Mouse (Mus musculus): Measurements from ENCODE around the gene Gm37240. TPM values are rescaled to one million over a fixed set of nuclear protein-coding genes. Genes with fewer than 3 reads are reported as not detected.

Gene Gm37240
- polyA plus RNA-seq, 1 experiment from 2014 or later = 0.43 TPM

GRCm38 (mm10) chr3:85251631-85252030 lies 635.7 kb downstream of the Gm37240 start:
- Histone ChIP-seq H3K27me3 (ENCODE audit: control insufficient read depth, insufficient read depth, low read length) (no peaks in the 10 kb centered on the region), H3K27ac (ENCODE audit: low read depth, low read length) (no peak overlapping the region), H3K9me3 (ENCODE audit: control insufficient read depth, low read length) (no peaks in the 10 kb centered on the region), H3K4me3 (ENCODE audit: low read depth, low read length) (no peak overlapping the region), H3K4me2 (ENCODE audit: low read depth, low read length, severe bottlenecking) (no peak overlapping the region), H3K36me3 (ENCODE audit: control insufficient read depth, insufficient read depth, low read length) (no peaks in the 10 kb centered on the region), H3K9ac (ENCODE audit: low read length) (no peak overlapping the region), H3K4me1 (replicated peaks; ENCODE audit: control insufficient read depth, insufficient read depth, low read length) (no peaks in the 10 kb centered on the region)
- ATAC-seq (replicated peaks; ENCODE audit: low FRiP score) = no peak
- WGBS = 81% methylated on average over 6 of the region's 6 CpGs
- no peak for DNase-seq (ENCODE audit: low spot score)

GRCm38 (mm10) chr3:85246131-85246530 lies 641.2 kb downstream of the Gm37240 start:
- Histone ChIP-seq H3K27me3 (ENCODE audit: control insufficient read depth, insufficient read depth, low read length) (no peaks in the 10 kb centered on the region), H3K9me3 (ENCODE audit: control insufficient read depth, low read length) (no peaks in the 10 kb centered on the region), H3K9ac (ENCODE audit: low read length) (no peak overlapping the region), H3K27ac (ENCODE audit: low read depth, low read length) (no peak overlapping the region), H3K4me1 (replicated peaks; ENCODE audit: control insufficient read depth, insufficient read depth, low read length) (no peaks in the 10 kb centered on the region), H3K4me3 (ENCODE audit: low read depth, low read length) (no peak overlapping the region), H3K4me2 (ENCODE audit: low read depth, low read length, severe bottlenecking) (no peak overlapping the region), H3K36me3 (ENCODE audit: control insufficient read depth, insufficient read depth, low read length) (no peaks in the 10 kb centered on the region)
- ATAC-seq (replicated peaks; ENCODE audit: low FRiP score) (no peak), DNase-seq (ENCODE audit: low spot score) (no peak)
- 94% methylated on average over 3 of the region's 3 CpGs for WGBS

GRCm38 (mm10) chr3:85236546-85236945 lies 650.8 kb downstream of the Gm37240 start:
- H3K36me3 ChIP-seq (ENCODE audit: control insufficient read depth, insufficient read depth, low read length) = no peaks in the 10 kb centered on the region
- ATAC-seq (replicated peaks; ENCODE audit: low FRiP score) (no peak), DNase-seq (ENCODE audit: low spot score) (no peak)
- H3K4me1 ChIP-seq (replicated peaks; ENCODE audit: control insufficient read depth, insufficient read depth, low read length) = no peaks in the 10 kb centered on the region; the same call in 1 of the 2 replicates
- H3K27ac ChIP-seq (ENCODE audit: low read depth, low read length) = no peak overlapping the region
- H3K4me3 ChIP-seq (ENCODE audit: low read depth, low read length) = no peak overlapping the region
- WGBS = 76% methylated on average over 3 of the region's 3 CpGs
- no peak overlapping the region for H3K9ac ChIP-seq (ENCODE audit: low read length)
- H3K27me3 ChIP-seq (ENCODE audit: control insufficient read depth, insufficient read depth, low read length) = no peaks in the 10 kb centered on the region
- no peak overlapping the region for H3K4me2 ChIP-seq (ENCODE audit: low read depth, low read length, severe bottlenecking)
- no peaks in the 10 kb centered on the region for H3K9me3 ChIP-seq (ENCODE audit: control insufficient read depth, low read length)

DNA sequence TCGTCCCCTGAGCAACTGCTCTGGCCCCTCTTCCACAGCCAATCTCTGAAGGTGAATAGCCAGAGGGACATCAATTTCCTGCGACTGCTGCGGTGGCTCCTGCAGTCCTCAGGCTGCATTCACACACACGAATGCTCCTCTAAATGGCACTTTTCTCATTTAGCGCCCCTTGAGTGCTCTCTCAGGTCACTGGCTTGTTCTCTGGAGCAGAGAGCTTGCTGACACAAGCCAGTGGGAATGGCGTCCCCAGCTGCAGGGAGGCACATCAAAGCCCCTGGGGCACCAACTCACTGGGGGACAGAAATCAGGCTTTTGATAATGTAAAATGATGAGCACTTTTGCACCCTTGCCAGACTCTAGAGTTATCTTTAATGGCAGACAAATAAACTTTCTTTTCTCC lies 654.5 kb downstream of the Gm37240 start:
- Histone ChIP-seq H3K4me3 (ENCODE audit: low read depth, low read length) (no peak overlapping the region), H3K9me3 (ENCODE audit: control insufficient read depth, low read length) (no peaks in the 10 kb centered on the region), H3K4me2 (ENCODE audit: low read depth, low read length, severe bottlenecking) (no peak overlapping the region), H3K27ac (ENCODE audit: low read depth, low read length) (no peak overlapping the region), H3K36me3 (ENCODE audit: control insufficient read depth, insufficient read depth, low read length) (no peaks in the 10 kb centered on the region), H3K4me1 (replicated peaks; ENCODE audit: control insufficient read depth, insufficient read depth, low read length) (no peaks in the 10 kb centered on the region; the same call in 1 of the 2 replicates), H3K9ac (ENCODE audit: low read length) (no peak overlapping the region), H3K27me3 (ENCODE audit: control insufficient read depth, insufficient read depth, low read length) (no peaks in the 10 kb centered on the region)
- WGBS = 60% methylated on average over 6 of the region's 6 CpGs
- ATAC-seq (replicated peaks; ENCODE audit: low FRiP score) = no peak
- no peak for DNase-seq (ENCODE audit: low spot score)

- Histone ChIP-seq H3K27ac (ENCODE audit: low read depth, low read length) (no peak overlapping the region), H3K4me2 (ENCODE audit: low read depth, low read length, severe bottlenecking) (no peak overlapping the region), H3K27me3 (ENCODE audit: control insufficient read depth, insufficient read depth, low read length) (no peaks in the 10 kb centered on the region), H3K36me3 (ENCODE audit: control insufficient read depth, insufficient read depth, low read length) (no peaks in the 10 kb centered on the region), H3K4me3 (ENCODE audit: low read depth, low read length) (no peak overlapping the region), H3K4me1 (replicated peaks; ENCODE audit: control insufficient read depth, insufficient read depth, low read length) (no peaks in the 10 kb centered on the region), H3K9me3 (ENCODE audit: control insufficient read depth, low read length) (no peaks in the 10 kb centered on the region), H3K9ac (ENCODE audit: low read length) (no peak overlapping the region)
- 86% methylated on average over 5 of the region's 5 CpGs for WGBS
- no peak for ATAC-seq (replicated peaks; ENCODE audit: low FRiP score)
- no peak for DNase-seq (ENCODE audit: low spot score)
Observed at GRCm38 (mm10) chr3:85222046-85222445, 665.3 kb downstream of the Gm37240 start.

GRCm38 (mm10) chr3:85214926-85215325 lies 672.4 kb downstream of the Gm37240 start:
- WGBS = 86% methylated on average over 5 of the region's 5 CpGs

DNA sequence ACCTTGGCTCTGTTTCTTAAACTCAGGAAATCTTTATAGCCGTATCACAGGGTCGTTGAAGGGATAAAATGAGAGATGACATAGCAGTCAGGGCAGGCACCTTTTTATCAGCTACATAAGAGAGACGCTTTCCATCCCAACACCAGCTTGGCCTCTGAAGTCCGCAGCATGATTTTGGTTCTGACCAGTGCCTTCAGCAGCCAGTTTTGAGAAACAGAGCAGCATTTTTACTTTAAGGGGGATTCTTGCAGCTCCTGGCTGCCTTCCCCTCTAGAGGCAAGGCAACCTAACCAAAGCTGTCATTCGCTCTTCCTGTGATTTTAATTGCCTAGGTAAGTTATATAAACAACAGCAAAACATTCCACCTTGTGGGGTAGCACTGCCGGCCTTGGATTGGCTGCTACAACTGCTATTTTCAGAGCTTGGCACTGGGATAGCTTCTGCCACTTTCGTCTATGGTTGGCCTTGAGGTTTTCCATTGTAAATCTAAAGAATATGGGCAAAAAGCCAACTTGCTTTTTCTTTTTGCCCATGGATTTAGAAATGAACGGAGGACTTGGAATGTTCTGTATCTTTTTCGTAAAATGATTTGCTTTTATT lies 674.5 kb downstream of the Gm37240 start:
- ATAC-seq (replicated peaks; ENCODE audit: low FRiP score) = no peak
- no peaks in the 10 kb centered on the region for H3K9me3 ChIP-seq (ENCODE audit: control insufficient read depth, low read length)
- 88% methylated on average over 9 of the region's 9 CpGs for WGBS

More at GRCm38 (mm10) chr3:85214926-85215325, 672.4 kb downstream of the Gm37240 start:
- H3K27ac ChIP-seq (ENCODE audit: low read depth, low read length) = no peak overlapping the region
- DNase-seq (ENCODE audit: low spot score) (no peak), ATAC-seq (replicated peaks; ENCODE audit: low FRiP score) (no peak)
- no peaks in the 10 kb centered on the region for H3K36me3 ChIP-seq (ENCODE audit: control insufficient read depth, insufficient read depth, low read length)
- no peaks in the 10 kb centered on the region for H3K4me1 ChIP-seq (replicated peaks; ENCODE audit: control insufficient read depth, insufficient read depth, low read length)
- no peaks in the 10 kb centered on the region for H3K9me3 ChIP-seq (ENCODE audit: control insufficient read depth, low read length)
- no peak overlapping the region for H3K4me3 ChIP-seq (ENCODE audit: low read depth, low read length)
- no peak overlapping the region for H3K9ac ChIP-seq (ENCODE audit: low read length)
- no peaks in the 10 kb centered on the region for H3K27me3 ChIP-seq (ENCODE audit: control insufficient read depth, insufficient read depth, low read length)
- H3K4me2 ChIP-seq (ENCODE audit: low read depth, low read length, severe bottlenecking) = no peak overlapping the region

GRCm38 (mm10) chr3:85209887-85210844 lies 677.2 kb downstream of the Gm37240 start:
- H3K27me3 ChIP-seq (ENCODE audit: control insufficient read depth, insufficient read depth, low read length) = no peaks in the 10 kb centered on the region
- no peak overlapping the region for H3K9ac ChIP-seq (ENCODE audit: low read length)
- WGBS = 83% methylated on average over 17 of the region's 17 CpGs
- no peak overlapping the region for H3K4me2 ChIP-seq (ENCODE audit: low read depth, low read length, severe bottlenecking)
- no peaks in the 10 kb centered on the region for H3K9me3 ChIP-seq (ENCODE audit: control insufficient read depth, low read length)
- no peak for ATAC-seq (replicated peaks; ENCODE audit: low FRiP score)
- no peak overlapping the region for H3K4me3 ChIP-seq (ENCODE audit: low read depth, low read length)
- H3K27ac ChIP-seq (ENCODE audit: low read depth, low read length) = no peak overlapping the region
- no peaks in the 10 kb centered on the region for H3K4me1 ChIP-seq (replicated peaks; ENCODE audit: control insufficient read depth, insufficient read depth, low read length)
- no peaks in the 10 kb centered on the region for H3K36me3 ChIP-seq (ENCODE audit: control insufficient read depth, insufficient read depth, low read length)
- no peak for DNase-seq (ENCODE audit: low spot score)

More for the DNA sequence above, 674.5 kb downstream of the Gm37240 start:
- Histone ChIP-seq H3K9ac (ENCODE audit: low read length) (no peak overlapping the region), H3K27me3 (ENCODE audit: control insufficient read depth, insufficient read depth, low read length) (no peaks in the 10 kb centered on the region), H3K4me3 (ENCODE audit: low read depth, low read length) (no peak overlapping the region), H3K4me2 (ENCODE audit: low read depth, low read length, severe bottlenecking) (no peak overlapping the region), H3K27ac (ENCODE audit: low read depth, low read length) (no peak overlapping the region), H3K36me3 (ENCODE audit: control insufficient read depth, insufficient read depth, low read length) (no peaks in the 10 kb centered on the region), H3K4me1 (replicated peaks; ENCODE audit: control insufficient read depth, insufficient read depth, low read length) (no peaks in the 10 kb centered on the region)
- DNase-seq (ENCODE audit: low spot score) = no peak

All from forebrain, embryonic 11.5 days (tissue).